Mouse (Mus musculus) embryonic fibroblast, embryonic 13.5 days (primary cell): ENCODE results near the gene Prkag2. TPM values are rescaled to one million over a fixed set of nuclear protein-coding genes. Genes with fewer than 3 reads are reported as not detected.

Experiments
- H3K27ac ChIP-seq: 2 replicates; pipeline ENCODE4 v1.5.1; 2012; ENCODE audit warnings: low read length, control low read depth, inconsistent platforms; ENCODE audit not compliant: insufficient read depth
- H3K4me1 ChIP-seq: 2 replicates; pipeline ENCODE4 v1.6.1; 2011; ENCODE audit warnings: low read length; ENCODE audit not compliant: control insufficient read depth, insufficient read depth
- H3K4me3 ChIP-seq: 2 replicates; pipeline ENCODE4 v1.5.1; 2011; ENCODE audit warnings: mild to moderate bottlenecking, control low read depth, low read length; ENCODE audit not compliant: insufficient read depth
- CTCF ChIP-seq: IDR thresholded peaks from 2 replicates; pipeline ENCODE4 v1.5.1; 2011; ENCODE audit warnings: mild to moderate bottlenecking, control low read depth, low read length, moderate library complexity, borderline replicate concordance; ENCODE audit not compliant: insufficient read depth
- POLR2A ChIP-seq: IDR thresholded peaks from 2 replicates; pipeline ENCODE4 v1.6.1; 2011; ENCODE audit warnings: low read depth, mild to moderate bottlenecking, control low read depth, low read length, moderate library complexity
- polyA plus RNA-seq: library from polyadenylated mRNA; stranded (reverse); fragments of >200 nt; gene quantifications from 2 replicates; pipeline ENCODE4 v1.2.4, GENCODE M21; 2011; ENCODE audit warnings: low read depth; ENCODE audit not compliant: missing spikeins, insufficient read length

The Prkag2 gene
- polyA plus RNA-seq, 1 experiment: 39.6 TPM

DNA sequence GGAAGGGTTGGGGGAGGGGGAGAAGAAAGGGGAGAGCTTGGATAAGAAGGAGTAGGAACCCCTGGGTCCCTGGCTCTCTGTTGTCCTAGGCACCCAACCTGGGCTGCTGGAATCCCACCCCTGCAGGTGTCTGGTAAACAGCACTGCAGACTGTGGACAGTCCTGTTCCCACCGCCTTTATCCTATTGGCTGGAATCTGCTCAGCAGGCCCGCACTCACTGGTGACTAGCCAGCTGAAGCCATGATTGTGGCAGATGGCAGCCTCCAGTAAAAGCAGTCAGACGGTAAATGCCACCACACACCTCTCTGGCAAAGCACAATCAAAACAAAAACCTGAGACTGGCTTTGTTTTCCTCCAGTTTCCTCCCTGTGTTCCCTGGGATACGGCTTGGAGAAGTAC, 45.2 kb downstream of the Prkag2 start:
- no peak overlapping the region for H3K27ac ChIP-seq
- H3K4me1 ChIP-seq: peaks cover 10% of the 10 kb centered on the region
- no peak overlapping the region for H3K4me3 ChIP-seq
- no peak for TF ChIP-seq CTCF
- TF ChIP-seq POLR2A: no peak

DNA sequence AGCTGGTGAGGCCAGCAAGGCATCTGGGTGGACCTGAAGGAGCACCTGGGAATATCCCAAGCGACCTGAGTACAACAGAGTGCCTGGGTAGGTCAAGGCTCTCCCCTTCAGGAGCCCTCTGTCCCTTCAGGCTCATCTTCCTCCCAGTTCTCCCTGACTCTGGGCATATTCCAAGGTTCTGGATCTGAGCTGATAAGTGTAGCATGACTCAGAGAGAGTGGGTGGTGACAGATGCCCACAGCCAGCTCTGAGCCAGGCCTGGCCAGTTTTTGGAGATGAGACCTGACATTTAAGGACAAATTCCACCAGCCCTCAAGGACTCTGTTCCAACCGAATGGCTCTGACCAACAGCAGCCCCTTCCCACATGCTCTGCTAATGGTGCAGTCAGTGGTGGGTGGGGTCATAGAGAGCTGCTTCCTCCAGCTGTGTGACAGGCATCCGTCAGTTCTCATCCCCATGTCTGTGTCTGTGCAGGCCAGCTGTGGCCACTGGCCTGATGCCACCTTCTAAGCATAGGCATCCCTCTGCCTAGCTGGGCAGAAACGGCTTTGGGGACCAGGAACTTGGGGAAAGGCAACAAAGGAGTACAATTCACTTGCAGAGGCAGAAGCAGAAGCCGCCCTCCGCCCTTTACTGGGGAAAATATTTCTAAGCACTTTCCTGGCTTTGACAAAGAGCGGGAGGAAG, 46.3 kb downstream of the Prkag2 start:
- no peak overlapping the region for H3K27ac ChIP-seq
- H3K4me3 ChIP-seq: no peak overlapping the region
- peaks cover 10% of the 10 kb centered on the region for H3K4me1 ChIP-seq
- TF ChIP-seq CTCF (no peak), POLR2A (no peak)

DNA sequence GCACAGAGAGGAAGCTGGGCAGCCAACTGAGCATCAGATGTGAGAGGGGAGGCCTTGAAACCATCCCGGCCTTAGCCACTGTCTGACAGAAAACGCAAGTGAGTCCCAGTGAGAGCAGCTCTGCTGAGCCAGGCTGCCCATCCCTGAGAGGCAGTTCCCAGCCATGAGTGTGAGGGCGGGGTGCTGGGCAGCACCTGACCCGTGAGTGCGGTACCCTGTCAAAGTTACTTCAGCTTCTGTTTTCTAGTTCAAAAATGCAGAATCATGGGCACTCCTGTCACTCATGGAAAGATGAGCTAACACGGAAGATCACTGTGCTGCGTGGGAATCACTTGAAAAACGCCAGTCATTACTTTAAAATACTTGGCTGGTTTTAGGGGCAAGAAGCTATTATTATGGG, 49.6 kb downstream of the Prkag2 start:
- TF ChIP-seq POLR2A (no peak), CTCF (no peak)
- H3K4me3 ChIP-seq: no peak overlapping the region
- H3K27ac ChIP-seq: no peak overlapping the region
- peaks cover 2% of the 10 kb centered on the region; the same call in 1 of the 2 replicates for H3K4me1 ChIP-seq

DNA sequence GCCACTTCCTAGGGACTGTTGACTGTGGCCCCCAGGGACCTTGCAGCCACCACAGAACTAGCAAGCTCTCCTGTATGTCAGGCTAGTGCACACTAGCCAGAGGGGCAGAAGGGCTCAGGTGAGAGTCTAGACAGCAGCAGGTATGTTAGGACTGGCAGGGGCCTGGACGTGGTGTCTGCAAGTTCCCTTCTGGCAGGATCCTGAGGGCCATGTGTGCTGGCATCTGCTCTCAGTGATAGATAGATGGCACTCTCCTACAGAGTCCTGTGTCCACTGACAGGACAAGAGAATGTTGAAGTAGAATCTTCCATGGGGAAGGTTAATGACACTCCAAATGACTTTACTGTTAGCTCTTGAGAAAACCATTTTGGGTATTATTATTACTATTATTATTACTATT, 52.8 kb downstream of the Prkag2 start:
- H3K4me3 ChIP-seq: no peak overlapping the region
- H3K4me1 ChIP-seq: no peaks in the 10 kb centered on the region
- H3K27ac ChIP-seq: no peak overlapping the region
- TF ChIP-seq CTCF: no peak
- TF ChIP-seq POLR2A: no peak

DNA sequence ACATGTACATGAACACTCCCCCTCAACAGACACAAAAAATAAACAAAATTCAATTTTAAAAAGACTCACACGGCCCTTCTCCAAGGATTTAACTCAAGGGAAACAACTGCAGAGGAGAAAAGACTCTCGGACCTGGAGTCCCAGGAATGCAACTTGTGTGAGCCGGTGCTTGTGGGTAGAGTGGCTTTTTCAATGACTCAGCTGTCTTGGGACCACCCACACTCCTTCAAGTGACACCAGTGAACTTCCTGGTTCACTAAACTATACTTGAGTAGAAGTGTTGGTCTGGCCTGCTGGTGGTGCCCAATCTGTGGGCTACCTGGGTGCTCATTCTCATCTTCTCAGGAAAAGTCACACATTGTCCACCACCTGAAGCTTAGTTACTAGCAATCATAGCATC, 53.7 kb downstream of the Prkag2 start:
- Histone ChIP-seq H3K4me1 (no peaks in the 10 kb centered on the region), H3K4me3 (no peak overlapping the region), H3K27ac (no peak overlapping the region)
- TF ChIP-seq CTCF (no peak), POLR2A (no peak)

DNA sequence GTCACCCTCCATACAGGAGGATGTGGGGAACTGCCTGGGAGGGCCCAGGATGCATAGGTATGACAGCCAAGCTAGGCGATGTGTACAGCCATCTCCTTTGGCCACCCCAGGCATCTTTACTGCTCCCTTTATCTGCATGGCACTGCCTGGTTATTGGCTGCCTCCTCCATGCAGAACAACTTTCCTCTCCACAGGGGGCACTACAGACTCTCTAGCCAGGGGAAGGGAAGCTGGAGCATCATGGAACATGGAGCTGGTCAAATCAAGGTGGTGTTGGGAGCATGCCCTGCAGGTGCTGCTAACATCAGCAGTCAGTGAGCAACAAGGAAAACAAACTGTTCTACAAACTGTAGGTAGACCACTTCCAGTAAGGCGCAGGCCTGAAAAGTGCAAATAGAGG, 56.4 kb downstream of the Prkag2 start:
- TF ChIP-seq POLR2A (no peak), CTCF (no peak)
- Histone ChIP-seq H3K27ac (no peak overlapping the region), H3K4me3 (no peak overlapping the region), H3K4me1 (no peaks in the 10 kb centered on the region)

DNA sequence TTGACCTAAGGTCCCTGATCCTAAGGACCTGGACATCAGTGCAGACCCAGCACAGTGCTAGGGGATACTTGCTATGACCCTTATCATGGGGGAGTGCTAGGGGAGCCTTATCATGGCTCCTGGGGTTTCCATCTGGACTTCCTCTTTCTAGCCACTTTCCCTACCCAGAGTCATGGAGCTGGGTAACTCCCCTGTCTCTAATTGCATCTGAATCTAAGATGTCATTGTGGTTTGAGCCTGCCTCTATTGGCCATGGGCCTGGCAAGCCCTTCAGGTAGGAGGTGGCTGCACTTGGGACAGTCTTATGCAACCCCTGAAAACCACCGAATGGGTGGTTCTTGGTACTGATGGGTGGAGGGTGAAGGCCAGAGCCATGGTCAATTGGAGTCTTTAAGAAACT, 58.5 kb downstream of the Prkag2 start:
- TF ChIP-seq POLR2A: no peak
- no peak for TF ChIP-seq CTCF
- H3K27ac ChIP-seq: no peak overlapping the region
- H3K4me1 ChIP-seq: no peaks in the 10 kb centered on the region
- H3K4me3 ChIP-seq: no peak overlapping the region

DNA sequence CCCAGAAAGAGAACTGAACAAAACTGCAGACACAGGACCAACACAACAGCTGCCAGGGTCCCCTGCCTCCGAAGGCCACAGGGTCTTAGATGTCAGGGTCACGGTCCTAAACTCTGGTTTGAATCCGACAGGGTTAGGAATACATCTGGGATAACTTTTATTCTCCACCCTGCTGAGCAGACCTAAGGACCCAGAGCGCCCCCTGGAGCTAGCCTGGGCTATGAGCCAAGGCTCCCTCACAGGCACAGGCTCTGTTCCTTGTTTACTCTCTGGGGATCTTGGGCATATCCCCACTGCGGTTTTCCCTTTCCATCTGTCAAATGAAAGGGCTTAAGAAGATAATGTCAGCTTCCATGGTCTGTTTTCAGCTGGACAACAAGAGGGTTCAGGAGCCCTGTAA, 59.1 kb downstream of the Prkag2 start:
- Histone ChIP-seq H3K4me3 (no peak overlapping the region), H3K4me1 (no peaks in the 10 kb centered on the region), H3K27ac (no peak overlapping the region)
- TF ChIP-seq POLR2A (no peak), CTCF (no peak)

DNA sequence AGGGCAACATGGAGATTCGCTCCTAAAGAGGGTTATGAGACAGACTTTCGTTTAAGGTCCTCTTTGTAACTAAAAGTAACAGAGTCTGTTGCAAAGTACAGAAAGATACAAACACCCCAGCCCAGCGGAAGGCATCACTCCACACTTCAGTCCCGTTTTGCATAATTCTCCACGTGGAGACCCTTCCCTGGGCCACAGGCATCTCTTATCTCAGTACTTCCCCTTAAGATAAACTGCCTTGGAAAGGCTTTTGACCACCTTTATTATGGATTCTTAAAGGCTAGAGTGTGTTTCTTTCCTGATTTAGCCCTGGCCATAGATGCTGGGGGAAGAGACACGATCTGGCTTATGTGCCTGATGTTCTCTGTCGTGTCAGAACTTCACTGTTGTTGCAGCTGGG, 59.5 kb downstream of the Prkag2 start:
- Histone ChIP-seq H3K4me3 (no peak overlapping the region), H3K27ac (no peak overlapping the region), H3K4me1 (no peaks in the 10 kb centered on the region)
- TF ChIP-seq CTCF (no peak), POLR2A (no peak)

DNA sequence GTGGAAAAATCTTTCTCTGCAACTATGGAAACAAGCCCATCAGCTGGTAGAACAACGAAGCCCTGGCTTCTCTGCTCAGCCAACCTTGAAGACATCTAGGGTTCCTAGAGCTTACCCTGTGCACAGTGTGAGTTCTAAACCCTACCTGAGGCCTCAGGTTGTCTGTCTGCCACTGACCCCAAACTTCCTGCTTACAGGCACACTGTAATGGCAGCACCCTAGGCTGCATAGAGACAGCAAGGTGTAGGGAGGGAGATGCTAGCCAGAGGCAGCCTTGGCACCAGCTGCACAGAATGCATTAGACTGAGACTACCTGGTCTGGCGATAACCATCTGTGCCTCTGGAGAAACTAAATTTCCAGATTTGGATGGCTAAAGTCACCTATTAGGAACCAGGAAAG, 61.6 kb downstream of the Prkag2 start:
- Histone ChIP-seq H3K4me3 (no peak overlapping the region), H3K27ac (no peak overlapping the region), H3K4me1 (no peaks in the 10 kb centered on the region)
- TF ChIP-seq POLR2A: no peak
- TF ChIP-seq CTCF: no peak

DNA sequence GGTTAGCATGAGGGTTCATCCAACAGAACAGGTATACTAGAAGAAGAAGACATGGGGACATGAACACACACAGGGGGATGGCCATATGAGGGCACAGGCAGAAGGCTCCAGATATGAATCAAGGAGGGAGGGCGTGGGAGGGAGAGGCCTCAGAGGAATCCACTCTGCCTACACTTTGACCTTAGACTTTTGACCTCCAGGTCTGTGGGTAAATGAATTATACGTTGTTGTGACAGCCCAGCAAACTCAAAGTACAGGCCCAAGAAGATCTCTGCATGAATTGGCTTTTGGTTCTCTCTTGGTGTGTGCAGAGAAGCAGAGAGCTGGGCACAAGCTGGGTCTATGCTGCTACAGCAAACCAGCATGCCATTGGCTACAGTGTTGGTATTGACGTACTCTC, 65.1 kb downstream of the Prkag2 start:
- Histone ChIP-seq H3K27ac (no peak overlapping the region), H3K4me1 (peaks cover 4% of the 10 kb centered on the region), H3K4me3 (no peak overlapping the region)
- TF ChIP-seq CTCF (no peak), POLR2A (no peak)

DNA sequence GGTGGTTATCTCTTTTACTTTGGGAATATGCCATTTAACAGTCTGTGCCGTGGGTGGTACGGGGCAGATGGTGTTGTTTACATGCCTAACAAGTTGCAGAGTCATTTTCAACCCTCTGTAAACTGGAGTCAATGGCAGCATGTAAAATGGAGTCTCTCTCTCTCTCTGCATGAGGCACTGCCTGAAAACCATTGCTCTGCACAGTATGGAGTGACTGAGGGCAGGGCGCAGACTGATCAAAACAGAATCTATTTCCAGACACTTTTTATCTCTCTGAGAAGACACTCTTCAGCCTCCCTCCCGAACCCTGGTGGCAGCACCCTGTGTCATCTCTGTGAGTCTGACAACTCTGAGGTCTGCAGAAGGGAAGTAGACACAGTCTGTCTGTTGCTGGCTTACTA, 69.0 kb downstream of the Prkag2 start:
- H3K27ac ChIP-seq: no peak overlapping the region
- no peak for TF ChIP-seq POLR2A
- TF ChIP-seq CTCF: no peak
- peaks cover 4% of the 10 kb centered on the region for H3K4me1 ChIP-seq
- no peak overlapping the region for H3K4me3 ChIP-seq
